Mouse (Mus musculus): Measurements from ENCODE around the gene Mt4.

- TF ChIP-seq CTCF (IDR thresholded peaks at IDR 0.05; ENCODE audit: low read depth): no peak
- TF ChIP-seq EP300 (IDR thresholded peaks at IDR 0.05; ENCODE audit: low read depth): no peak
Measured at GRCm38 (mm10) chr8:94148236-94148635, 11.2 kb downstream of the Mt4 start.

Measured in liver, postnatal 0 days (tissue).